8 mouse cellular contexts compared by ENCODE assay signal in the genomic region with DNA sequence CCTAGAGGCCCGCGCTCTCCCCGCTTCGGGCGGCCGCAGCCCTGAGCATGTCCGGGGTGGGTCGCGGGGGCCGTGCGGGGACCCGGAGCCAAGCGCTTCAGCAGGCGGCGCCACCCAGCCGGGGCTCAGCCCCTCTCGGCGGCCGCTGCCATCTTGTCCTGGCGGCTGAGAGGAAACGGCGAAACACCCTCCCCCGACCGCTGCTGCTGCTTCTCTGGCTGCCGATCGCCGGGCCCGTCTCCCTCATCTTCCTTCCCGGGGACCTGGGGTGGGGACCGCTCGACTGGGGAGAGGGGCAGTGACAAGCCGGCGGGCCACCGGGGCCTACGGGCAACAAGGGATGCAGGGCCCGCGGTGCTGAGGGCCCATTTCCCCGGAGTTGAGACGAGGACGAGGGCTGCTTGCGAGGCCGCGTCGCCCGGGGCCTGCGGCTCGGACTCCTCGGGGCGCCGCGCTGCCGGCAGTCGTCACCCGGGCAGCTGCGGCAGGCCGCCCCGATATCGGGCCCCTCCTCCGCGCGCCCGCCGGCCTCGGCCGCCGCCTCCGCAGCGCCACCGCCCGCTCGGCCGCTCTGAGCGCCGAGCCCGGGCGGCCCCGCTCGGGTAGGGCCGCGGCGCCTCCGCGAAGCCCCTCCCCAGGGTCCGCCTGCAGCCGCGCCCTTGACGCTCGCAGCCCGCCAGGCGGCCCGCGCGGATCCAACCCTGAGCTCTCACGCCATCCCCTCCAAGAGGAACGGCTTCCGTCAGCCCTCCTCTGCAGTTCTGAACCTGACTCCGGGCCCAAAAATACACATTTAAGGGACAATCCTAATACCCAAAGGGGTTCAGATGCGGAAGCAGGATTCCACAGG. TPM values are rescaled to one million over a fixed set of nuclear protein-coding genes. Genes with fewer than 3 reads are reported as not detected.
DNase-seq lines count a peak whose midpoint lies in the region; ATAC-seq lines count a peak whose summit lies in the region.

Hipk3 (minus strand) TSS at position 496 of the 850 bp plus-strand sequence.

- H3K4me3 ChIP-seq in hindbrain, embryonic 13.5 days = peak within 1 kb of the TSS; percentile 93

- under 1% methylated on average over 89 of the region's 98 CpGs for WGBS in hindbrain, embryonic 13.5 days

- H3K9ac ChIP-seq in hindbrain, embryonic 13.5 days = peak within 1 kb of the TSS; percentile 99

- H3K27ac ChIP-seq in hindbrain, embryonic 13.5 days = peak within 1 kb of the TSS; percentile 99

- H3K27me3 ChIP-seq in hindbrain, embryonic 13.5 days = peaks cover 8% of the 10 kb centered on the region; the same call in 1 of the 2 replicates

- peaks cover 18% of the 10 kb centered on the region for H3K4me1 ChIP-seq in hindbrain, embryonic 13.5 days (replicated peaks)

- ATAC-seq in hindbrain, embryonic 13.5 days (ENCODE audit: low FRiP score) = peak; percentile 91

- DNase-seq in NIH3T3 (ENCODE audit: low read depth) = peak; percentile 94
- peak; percentile 87 to 92 for DNase-seq in cerebellum, postnatal 10 days
- DNase-seq in frontal cortex, postnatal 14 days (ENCODE audit: low spot score in 2 of 2) = peak; percentile 56 to 66
- peak; percentile 77 to 81 for DNase-seq in layer of hippocampus, postnatal 36 days
- peak; percentile 89 for DNase-seq in lung, postnatal 36 days
- DNase-seq in retina, postnatal 1 day = peak; percentile 88
- DNase-seq in urinary bladder, adult 18-20 months (ENCODE audit: low spot score in 2 of 2) = peak; percentile 73 to 79

- H3K36me3 ChIP-seq in hindbrain, embryonic 13.5 days = no peaks in the 10 kb centered on the region

- H3K4me2 ChIP-seq in hindbrain, embryonic 13.5 days = peak within 1 kb of the TSS; percentile 73

- no peaks in the 10 kb centered on the region for H3K9me3 ChIP-seq in hindbrain, embryonic 13.5 days

RNA-seq across cellular contexts. Expression of gene Hipk3, which starts in this region (rescaled TPM):
- 6.0 and 6.6 TPM in 2 replicates for polyA plus RNA-seq in hindbrain, embryonic 13.5 days (2015; fragmentation: Nextera tagmentation; extraction: Ambion mirVana)
- 10 to 100 TPM; 67.0 to 69.2 TPM for total RNA-seq in layer of hippocampus, postnatal 36 days (2021)

Comparison
In these comparisons a context has a peak if more than half of its experiments do, and no peak if none do; other contexts are left out.
1. Peak in every context shown above with its lines: DNase-seq, ATAC-seq, H3K4me3 ChIP-seq and H3K27ac ChIP-seq.